Mouse (Mus musculus) CD8-positive naive resting alpha-beta T cell, adult 57 days (primary cell): ENCODE data around the gene Cdnf. TPM values are rescaled to one million over a fixed set of nuclear protein-coding genes. Genes with fewer than 3 reads are reported as not detected.

ENCODE experiments used
- total RNA-seq: library from RNA; stranded (reverse); gene quantifications from one replicate; pipeline ENCODE4 v1.2.4, GENCODE M21; 2023

Gene Cdnf
- total RNA-seq, result 1.4 TPM

GRCm38 (mm10) chr2:3512552-3513454 lies at the start of gene Cdnf, which contains the start of the genes Gm45902 and Hspa14:
TSS of gene Cdnf (plus strand) at chr2:3513030.
TSS of gene Gm45902 (minus strand) at chr2:3512790.
TSS of gene Hspa14 (minus strand) at chr2:3512814.

GRCm38 (mm10) chr2:3474861-3475283 lies 38.0 kb upstream of the Cdnf start, which contains the start of gene Suv39h2:
TSS of gene Suv39h2 (minus strand) at chr2:3475031.

GRCm38 (mm10) chr2:3570186-3570585 lies 57.4 kb downstream of the Cdnf start, which contains the start of gene Fam107b:
TSS of gene Fam107b (plus strand) at chr2:3570488.

Other genes with a start within 250 kb of the Cdnf start
- gene Nmt2, start 228.8 kb upstream of the Cdnf start, total RNA-seq, result 33.3 TPM
- gene Rpp38, start 180.4 kb upstream of the Cdnf start, total RNA-seq, result 5.3 TPM
- not detected for gene Acbd7, start 176.9 kb upstream of the Cdnf start, total RNA-seq
- gene Olah, start 115.8 kb upstream of the Cdnf start, total RNA-seq, result not detected
- gene Meig1, start 90.4 kb upstream of the Cdnf start, total RNA-seq, result not detected
- gene Dclre1c, start 88.9 kb upstream of the Cdnf start, total RNA-seq, result 36.7 TPM
- gene Suv39h2, start 38.0 kb upstream of the Cdnf start, total RNA-seq, result 1.3 TPM
- gene Gm45902, start 240 bp upstream of the Cdnf start, total RNA-seq, result 22.5 TPM
- gene Hspa14, start 216 bp upstream of the Cdnf start, total RNA-seq, result 105 TPM
- gene Fam107b, start 57.5 kb downstream of the Cdnf start, total RNA-seq, result 311 TPM